Mouse (Mus musculus) kidney, embryonic 16.5 days (tissue): ENCODE data around the gene Dpy19l2. TPM values are rescaled to one million over a fixed set of nuclear protein-coding genes. Genes with fewer than 3 reads are reported as not detected.
A peak's percentile ranks its signal among the peaks of the same experiment; 100 is the strongest.
"Not testable (repeated sequence)": the region's sequence is repeated elsewhere in the genome, so short reads cannot be mapped to it uniquely, and the experiment has no call there.

Experiments used
- ATAC-seq: fragments of 200-750 bp; cut with Nextera tagmentation; 2 replicates; pipeline ENCODE4 v1.8.0; 2017; ENCODE audit warnings: moderate TSS enrichment; ENCODE audit not compliant: low FRiP score, low TSS enrichment
- H3K27ac ChIP-seq: fragments of 300-500 bp; sonication (generic); 2 replicates; pipeline ENCODE4 v1.5.1; 2014; ENCODE audit warnings: low read length
- H3K27me3 ChIP-seq: fragments of 300-500 bp; sonication (generic); 2 replicates; pipeline ENCODE4 v1.6.1; 2014; ENCODE audit warnings: low read length, control low read depth, mixed read lengths; ENCODE audit not compliant: insufficient read depth
- H3K36me3 ChIP-seq: fragments of 300-500 bp; sonication (generic); 2 replicates; pipeline ENCODE4 v1.6.1; 2014; ENCODE audit warnings: low read length, control low read depth, mixed read lengths; ENCODE audit not compliant: insufficient read depth
- H3K4me1 ChIP-seq: fragments of 300-500 bp; sonication (generic); 2 replicates; pipeline ENCODE4 v1.6.1; 2014; ENCODE audit warnings: low read length, control low read depth, mixed read lengths; ENCODE audit not compliant: insufficient read depth
- H3K4me2 ChIP-seq: fragments of 300-500 bp; sonication (generic); replicated peaks from 2 replicates; pipeline ENCODE4 v1.6.1; 2014; ENCODE audit warnings: low read depth, low read length
- H3K4me3 ChIP-seq: fragments of 300-500 bp; sonication (generic); 2 replicates; pipeline ENCODE4 v1.5.1; 2014; ENCODE audit warnings: mild to moderate bottlenecking, low read length
- H3K9ac ChIP-seq: fragments of 300-500 bp; sonication (generic); replicated peaks from 2 replicates; pipeline ENCODE4 v1.6.1; 2014; ENCODE audit warnings: low read length
- H3K9me3 ChIP-seq: fragments of 300-500 bp; sonication (generic); 2 replicates; pipeline ENCODE4 v1.6.1; 2016; ENCODE audit warnings: low read length, control low read depth
- WGBS: fragments of 180-500 bp; shearing (Covaris S2); extraction: QIAGEN DNeasy Blood & Tissue Kit; methylation state at CpG from one replicate; pipeline ENCODE4 v1.1.7; 2014; 5-methylcytosine and 5-hydroxymethylcytosine counted together
- polyA plus RNA-seq: library from polyadenylated mRNA; unstranded; fragments of >200 nt; fragmentation: Nextera tagmentation; extraction: Ambion mirVana; gene quantifications from 2 replicates; pipeline ENCODE4 v1.2.1, GENCODE M21; 2015

The Dpy19l2 gene
- polyA plus RNA-seq = not detected in 2 replicates

GRCm38 (mm10) chr9:24695700-24696404, at the start of gene Dpy19l2:
Gene Dpy19l2, minus strand, starts transcription at chr9:24696293.
- Histone ChIP-seq H3K36me3 (no peaks in the 10 kb centered on the region), H3K9ac (peak within 1 kb of the TSS; percentile 35; the same call in 1 of the 2 replicates), H3K27me3 (peaks cover 19% of the 10 kb centered on the region), H3K9me3 (peaks cover 5% of the 10 kb centered on the region; the same call in 1 of the 2 replicates), H3K4me3 (peak within 1 kb of the TSS; percentile 49), H3K27ac (no peak within 1 kb of the TSS), H3K4me1 (peaks cover 11% of the 10 kb centered on the region), H3K4me2 (peak within 1 kb of the TSS; percentile 89)
- ATAC-seq = peak; percentile 90
- under 1% methylated on average over 45 of the region's 45 CpGs for WGBS

GRCm38 (mm10) chr9:24744958-24745357, 48.9 kb upstream of the Dpy19l2 start:
- no peaks in the 10 kb centered on the region for H3K36me3 ChIP-seq
- no peaks in the 10 kb centered on the region for H3K4me1 ChIP-seq
- no peaks in the 10 kb centered on the region for H3K27me3 ChIP-seq
- no peak for ATAC-seq
- H3K27ac ChIP-seq = no peak overlapping the region
- no peak overlapping the region for H3K4me3 ChIP-seq
- H3K4me2 ChIP-seq = no peak overlapping the region
- WGBS = 90% methylated on average over 5 of the region's 5 CpGs
- H3K9ac ChIP-seq = no peak overlapping the region
- no peaks in the 10 kb centered on the region for H3K9me3 ChIP-seq

GRCm38 (mm10) chr9:24701246-24701645, 5.2 kb upstream of the Dpy19l2 start:
- Histone ChIP-seq H3K27me3 (peaks cover 3% of the 10 kb centered on the region), H3K4me1 (peaks cover 3% of the 10 kb centered on the region), H3K27ac (no peak overlapping the region), H3K9me3 (peaks cover 5% of the 10 kb centered on the region; the same call in 1 of the 2 replicates), H3K4me2 (no peak overlapping the region), H3K9ac (no peak overlapping the region), H3K36me3 (no peaks in the 10 kb centered on the region), H3K4me3 (no peak overlapping the region)
- ATAC-seq = no peak

- peak overlapping the region; percentile 89 for H3K4me2 ChIP-seq
- peaks cover 5% of the 10 kb centered on the region; the same call in 1 of the 2 replicates for H3K9me3 ChIP-seq
- ATAC-seq = peak; percentile 31; the same call in 1 of the 2 replicates
- peaks cover 11% of the 10 kb centered on the region for H3K4me1 ChIP-seq
- no peak overlapping the region; the same call in 1 of the 2 replicates for H3K9ac ChIP-seq
- peaks cover 19% of the 10 kb centered on the region for H3K27me3 ChIP-seq
- no peaks in the 10 kb centered on the region for H3K36me3 ChIP-seq
- no peak overlapping the region for H3K27ac ChIP-seq
- peak overlapping the region; percentile 49 for H3K4me3 ChIP-seq
- WGBS = 15% methylated on average over 9 of the region's 9 CpGs
These were observed 299 bp upstream of the Dpy19l2 start for GRCm38 (mm10) chr9:24696405-24696778.

- WGBS = 88% methylated on average over 2 of the region's 2 CpGs
- ATAC-seq, H3K9me3 ChIP-seq: not testable (repeated sequence)
These were observed 58.8 kb downstream of the Dpy19l2 start for GRCm38 (mm10) chr9:24637341-24637740.

GRCm38 (mm10) chr9:24624896-24625295, 71.2 kb downstream of the Dpy19l2 start, which contains the start of gene Cypt4:
Gene Cypt4, plus strand, starts transcription at chr9:24625196.
- Histone ChIP-seq H3K4me3 (no peak within 1 kb of the TSS), H3K4me2 (no peak within 1 kb of the TSS), H3K27me3 (no peaks in the 10 kb centered on the region), H3K27ac (no peak within 1 kb of the TSS), H3K4me1 (no peaks in the 10 kb centered on the region), H3K9me3 (no peaks in the 10 kb centered on the region), H3K36me3 (no peaks in the 10 kb centered on the region), H3K9ac (no peak within 1 kb of the TSS)
- ATAC-seq = no peak
- 85% methylated on average over 5 of the region's 5 CpGs for WGBS

More at GRCm38 (mm10) chr9:24637341-24637740, 58.8 kb downstream of the Dpy19l2 start:
- H3K27ac ChIP-seq, H3K4me1 ChIP-seq, H3K4me2 ChIP-seq, H3K4me3 ChIP-seq, H3K27me3 ChIP-seq, H3K36me3 ChIP-seq, H3K9ac ChIP-seq: not testable (repeated sequence)

- H3K4me3 ChIP-seq = no peak overlapping the region
- no peak overlapping the region for H3K27ac ChIP-seq
- H3K27me3 ChIP-seq = no peaks in the 10 kb centered on the region
- no peaks in the 10 kb centered on the region for H3K9me3 ChIP-seq
- no peak overlapping the region for H3K9ac ChIP-seq
- H3K4me1 ChIP-seq = no peaks in the 10 kb centered on the region
- no peak for ATAC-seq
- no peak overlapping the region for H3K4me2 ChIP-seq
- H3K36me3 ChIP-seq = no peaks in the 10 kb centered on the region
- 42% methylated on average over 2 of the region's 2 CpGs for WGBS
These were observed 157.9 kb downstream of the Dpy19l2 start for GRCm38 (mm10) chr9:24538159-24538558.

GRCm38 (mm10) chr9:24516575-24517139, 179.4 kb downstream of the Dpy19l2 start:
- no peak overlapping the region for H3K27ac ChIP-seq
- H3K9me3 ChIP-seq = no peaks in the 10 kb centered on the region
- no peaks in the 10 kb centered on the region for H3K27me3 ChIP-seq
- H3K4me3 ChIP-seq = no peak overlapping the region
- WGBS = 62% methylated on average over 10 of the region's 10 CpGs
- H3K9ac ChIP-seq = no peak overlapping the region
- ATAC-seq = peak; percentile 77
- H3K4me1 ChIP-seq = no peaks in the 10 kb centered on the region
- H3K36me3 ChIP-seq = no peaks in the 10 kb centered on the region
- no peak overlapping the region for H3K4me2 ChIP-seq

- Histone ChIP-seq H3K4me1 (no peaks in the 10 kb centered on the region), H3K27ac (no peak overlapping the region), H3K9me3 (no peaks in the 10 kb centered on the region), H3K4me3 (no peak overlapping the region), H3K27me3 (no peaks in the 10 kb centered on the region), H3K9ac (no peak overlapping the region), H3K4me2 (no peak overlapping the region), H3K36me3 (no peaks in the 10 kb centered on the region)
- no peak for ATAC-seq
- WGBS = 71% methylated on average over 5 of the region's 5 CpGs
These were observed 182.0 kb downstream of the Dpy19l2 start for GRCm38 (mm10) chr9:24514078-24514469.
